Mouse (Mus musculus): Measurements from ENCODE around the gene Hrc. TPM values are rescaled to one million over a fixed set of nuclear protein-coding genes. Genes with fewer than 3 reads are reported as not detected.
A peak's percentile ranks its signal among the peaks of the same experiment; 100 is the strongest.

The Hrc gene
- polyA plus RNA-seq, 1 experiment from 2014 or later, result 26.4 TPM

- no peaks in the 10 kb centered on the region for H3K9me3 ChIP-seq (replicated peaks)
- peaks cover 29% of the 10 kb centered on the region for H3K36me3 ChIP-seq
- no peak overlapping the region for H3K4me2 ChIP-seq
- H3K27me3 ChIP-seq, result no peaks in the 10 kb centered on the region
- H3K27ac ChIP-seq, result 0 out of 2 replicates have a peak overlapping the region, but pooled peaks have one; percentile 13
- WGBS, result 34% methylated on average over 10 of the region's 10 CpGs
- H3K9ac ChIP-seq, result no peak overlapping the region
- ATAC-seq (replicated peaks; ENCODE audit: insufficient number of reproducible peaks, insufficient read depth, low FRiP score, low read depth), result no peak
- no peak overlapping the region for H3K4me3 ChIP-seq
- H3K4me1 ChIP-seq (replicated peaks), result peaks cover 6% of the 10 kb centered on the region
Measured at GRCm38 (mm10) chr7:45312686-45313453, 22.2 kb upstream of the Hrc start.

- Histone ChIP-seq H3K4me2 (no peak overlapping the region), H3K36me3 (peaks cover 29% of the 10 kb centered on the region), H3K9me3 (replicated peaks) (no peaks in the 10 kb centered on the region), H3K4me1 (replicated peaks) (peaks cover 6% of the 10 kb centered on the region), H3K27ac (peak overlapping the region; percentile 13), H3K27me3 (no peaks in the 10 kb centered on the region), H3K9ac (no peak overlapping the region), H3K4me3 (no peak overlapping the region)
- ATAC-seq (replicated peaks; ENCODE audit: insufficient number of reproducible peaks, insufficient read depth, low FRiP score, low read depth), result no peak
- WGBS, result 34% methylated on average over 9 of the region's 9 CpGs
Measured at GRCm38 (mm10) chr7:45313495-45313894, 21.6 kb upstream of the Hrc start.

- H3K27me3 ChIP-seq, result no peaks in the 10 kb centered on the region
- no peak overlapping the region for H3K9ac ChIP-seq
- peaks cover 34% of the 10 kb centered on the region for H3K36me3 ChIP-seq
- WGBS, result 82% methylated on average over 10 of the region's 10 CpGs
- peaks cover 6% of the 10 kb centered on the region for H3K4me1 ChIP-seq (replicated peaks)
- no peak overlapping the region for H3K4me3 ChIP-seq
- H3K27ac ChIP-seq, result no peak overlapping the region
- H3K9me3 ChIP-seq (replicated peaks), result no peaks in the 10 kb centered on the region
- ATAC-seq (replicated peaks; ENCODE audit: insufficient number of reproducible peaks, insufficient read depth, low FRiP score, low read depth), result no peak
- H3K4me2 ChIP-seq, result no peak overlapping the region
Measured at GRCm38 (mm10) chr7:45315182-45315701, 19.8 kb upstream of the Hrc start.

GRCm38 (mm10) chr7:45316536-45316935, 18.6 kb upstream of the Hrc start:
- Histone ChIP-seq H3K36me3 (peaks cover 33% of the 10 kb centered on the region), H3K27ac (no peak overlapping the region), H3K4me3 (no peak overlapping the region), H3K4me1 (replicated peaks) (peaks cover 6% of the 10 kb centered on the region), H3K9me3 (replicated peaks) (no peaks in the 10 kb centered on the region), H3K9ac (no peak overlapping the region), H3K4me2 (no peak overlapping the region), H3K27me3 (no peaks in the 10 kb centered on the region)
- 90% methylated on average over 14 of the region's 14 CpGs for WGBS
- ATAC-seq (replicated peaks; ENCODE audit: insufficient number of reproducible peaks, insufficient read depth, low FRiP score, low read depth), result no peak

GRCm38 (mm10) chr7:45322245-45322644, 12.8 kb upstream of the Hrc start:
- 81% methylated on average over 4 of the region's 4 CpGs for WGBS
- H3K4me2 ChIP-seq, result no peak overlapping the region
- H3K9me3 ChIP-seq (replicated peaks), result no peaks in the 10 kb centered on the region
- no peaks in the 10 kb centered on the region for H3K4me1 ChIP-seq (replicated peaks)
- ATAC-seq (replicated peaks; ENCODE audit: insufficient number of reproducible peaks, insufficient read depth, low FRiP score, low read depth), result no peak
- no peak overlapping the region for H3K4me3 ChIP-seq
- no peaks in the 10 kb centered on the region for H3K27me3 ChIP-seq
- no peak overlapping the region for H3K9ac ChIP-seq
- no peak overlapping the region for H3K27ac ChIP-seq
- H3K36me3 ChIP-seq, result peaks cover 47% of the 10 kb centered on the region

GRCm38 (mm10) chr7:45323069-45323468, 12.0 kb upstream of the Hrc start:
- no peak for ATAC-seq (replicated peaks; ENCODE audit: insufficient number of reproducible peaks, insufficient read depth, low FRiP score, low read depth)
- Histone ChIP-seq H3K4me1 (replicated peaks) (peaks cover 3% of the 10 kb centered on the region; the same call in 1 of the 2 replicates), H3K9ac (no peak overlapping the region), H3K27me3 (no peaks in the 10 kb centered on the region), H3K27ac (no peak overlapping the region), H3K36me3 (peaks cover 43% of the 10 kb centered on the region), H3K4me3 (no peak overlapping the region), H3K9me3 (replicated peaks) (no peaks in the 10 kb centered on the region), H3K4me2 (no peak overlapping the region)
- WGBS, result 85% methylated on average over 5 of the region's 5 CpGs

GRCm38 (mm10) chr7:45325800-45326199, 9.3 kb upstream of the Hrc start:
- no peaks in the 10 kb centered on the region for H3K9me3 ChIP-seq (replicated peaks)
- peaks cover 9% of the 10 kb centered on the region for H3K4me1 ChIP-seq (replicated peaks)
- ATAC-seq (replicated peaks; ENCODE audit: insufficient number of reproducible peaks, insufficient read depth, low FRiP score, low read depth), result no peak
- H3K4me2 ChIP-seq, result no peak overlapping the region
- H3K36me3 ChIP-seq, result peaks cover 31% of the 10 kb centered on the region
- H3K27ac ChIP-seq, result no peak overlapping the region
- H3K27me3 ChIP-seq, result no peaks in the 10 kb centered on the region
- no peak overlapping the region for H3K4me3 ChIP-seq
- no peak overlapping the region for H3K9ac ChIP-seq

- ATAC-seq (replicated peaks; ENCODE audit: insufficient number of reproducible peaks, insufficient read depth, low FRiP score, low read depth), result no peak
- Histone ChIP-seq H3K9ac (no peak overlapping the region), H3K4me3 (no peak overlapping the region), H3K4me1 (replicated peaks) (peaks cover 28% of the 10 kb centered on the region), H3K4me2 (peak overlapping the region; percentile 31), H3K9me3 (replicated peaks) (no peaks in the 10 kb centered on the region), H3K27ac (peak overlapping the region; percentile 87), H3K36me3 (peaks cover 20% of the 10 kb centered on the region), H3K27me3 (no peaks in the 10 kb centered on the region)
- 53% methylated on average over 13 of the region's 13 CpGs for WGBS
Measured at GRCm38 (mm10) chr7:45328841-45329475, 6.1 kb upstream of the Hrc start.

- peaks cover under 1% of the 10 kb centered on the region; the same call in 1 of the 2 replicates for H3K36me3 ChIP-seq
- no peaks in the 10 kb centered on the region for H3K27me3 ChIP-seq
- no peaks in the 10 kb centered on the region for H3K9me3 ChIP-seq (replicated peaks)
- H3K27ac ChIP-seq, result no peak overlapping the region
- 72% methylated on average over 6 of the region's 6 CpGs for WGBS
- ATAC-seq (replicated peaks; ENCODE audit: insufficient number of reproducible peaks, insufficient read depth, low FRiP score, low read depth), result no peak
- no peak overlapping the region for H3K4me3 ChIP-seq
- H3K4me2 ChIP-seq, result no peak overlapping the region
- no peak overlapping the region for H3K9ac ChIP-seq
- peaks cover 48% of the 10 kb centered on the region for H3K4me1 ChIP-seq (replicated peaks)
Measured at GRCm38 (mm10) chr7:45331502-45331901, 3.6 kb upstream of the Hrc start.

- Histone ChIP-seq H3K27ac (peak overlapping the region; percentile 96), H3K9me3 (replicated peaks) (no peaks in the 10 kb centered on the region), H3K9ac (peak overlapping the region; percentile 85), H3K4me3 (peak overlapping the region; percentile 86), H3K4me1 (replicated peaks) (peaks cover 53% of the 10 kb centered on the region), H3K4me2 (peak overlapping the region; percentile 94), H3K36me3 (no peaks in the 10 kb centered on the region), H3K27me3 (0 out of 2 replicates have a peak, but pooled peaks cover under 1% of the 10 kb centered on the region)
- WGBS, result 1% methylated on average over 22 of the region's 22 CpGs
- ATAC-seq (replicated peaks; ENCODE audit: insufficient number of reproducible peaks, insufficient read depth, low FRiP score, low read depth), result peak; percentile 49
Measured at GRCm38 (mm10) chr7:45332685-45333425, 2.2 kb upstream of the Hrc start.

GRCm38 (mm10) chr7:45333431-45333982, 1.6 kb upstream of the Hrc start, which contains the start of gene Trpm4:
Trpm4 (minus strand) TSS chr7:45333780.
- under 1% methylated on average over 38 of the region's 38 CpGs for WGBS
- peaks cover 60% of the 10 kb centered on the region for H3K4me1 ChIP-seq (replicated peaks)
- H3K4me2 ChIP-seq, result peak within 1 kb of the TSS; percentile 94

More at GRCm38 (mm10) chr7:45333431-45333982, 1.6 kb upstream of the Hrc start, which contains the start of gene Trpm4:
- Histone ChIP-seq H3K27ac (peak within 1 kb of the TSS; percentile 96), H3K9me3 (replicated peaks) (no peaks in the 10 kb centered on the region), H3K36me3 (no peaks in the 10 kb centered on the region), H3K9ac (peak within 1 kb of the TSS; percentile 85), H3K4me3 (peak within 1 kb of the TSS; percentile 86), H3K27me3 (0 out of 2 replicates have a peak, but pooled peaks cover 5% of the 10 kb centered on the region)
- ATAC-seq (replicated peaks; ENCODE audit: insufficient number of reproducible peaks, insufficient read depth, low FRiP score, low read depth), result peak; percentile 72
